Mouse (Mus musculus) spleen, adult 2 months (tissue): ENCODE measurements around the gene Bptf. TPM values are rescaled to one million over a fixed set of nuclear protein-coding genes. Genes with fewer than 3 reads are reported as not detected.

Experiments
- DNase-seq, 2 experiments: peaks; one replicate each; pipeline versions ENCODE4 v3.0.0 to v3.0.0-alpha.2; 2012 to 2021; ENCODE audit warnings: low spot score in 2 of 2, low read depth in 1 of 2
- H3K27ac ChIP-seq: fragments of 200-500 bp; 2 replicates; pipeline ENCODE4 v1.5.1; 2012; ENCODE audit warnings: low read length, inconsistent platforms; ENCODE audit not compliant: insufficient read depth
- H3K27me3 ChIP-seq: fragments of 200-500 bp; 2 replicates; pipeline ENCODE4 v1.6.1; 2012; ENCODE audit warnings: mild to moderate bottlenecking, moderate library complexity, low read length, inconsistent platforms; ENCODE audit not compliant: control insufficient read depth, insufficient read depth
- H3K36me3 ChIP-seq: fragments of 200-500 bp; 2 replicates; pipeline ENCODE4 v1.6.1; 2012; ENCODE audit warnings: mild to moderate bottlenecking, low read length, inconsistent platforms; ENCODE audit not compliant: control insufficient read depth, insufficient read depth
- H3K4me1 ChIP-seq: fragments of 200-500 bp; 2 replicates; pipeline ENCODE4 v1.6.1; 2011; ENCODE audit warnings: inconsistent platforms; ENCODE audit not compliant: control insufficient read depth, insufficient read depth, insufficient read length
- H3K4me3 ChIP-seq: fragments of 200-500 bp; 2 replicates; pipeline ENCODE4 v1.5.1; 2011; ENCODE audit warnings: mild to moderate bottlenecking, inconsistent platforms; ENCODE audit not compliant: insufficient read depth, insufficient read length; ENCODE audit errors: extremely low read depth
- CTCF ChIP-seq: fragments of 200-500 bp; IDR thresholded peaks from 2 replicates; pipeline ENCODE4 v1.5.1; 2011; ENCODE audit warnings: mild to moderate bottlenecking, inconsistent platforms; ENCODE audit not compliant: insufficient read depth, insufficient read length, insufficient replicate concordance; ENCODE audit errors: extremely low read depth
- POLR2A ChIP-seq: fragments of 200-500 bp; IDR thresholded peaks from 2 replicates; pipeline ENCODE4 v1.6.1; 2011; ENCODE audit warnings: low read depth, low read length, inconsistent platforms
- WGBS: fragments of 180-500 bp; shearing (Covaris S2); methylation state at CpG from one replicate; pipeline ENCODE4 v1.1.7; 2018; 5-methylcytosine and 5-hydroxymethylcytosine counted together
- polyA plus RNA-seq: library from polyadenylated mRNA; depleted of rRNA; stranded (reverse); fragments of >200 nt; gene quantifications from 2 replicates; pipeline ENCODE4 v1.2.3, GENCODE M21; 2012

The Bptf gene
- polyA plus RNA-seq, 1 experiment: 27.3 TPM

DNA sequence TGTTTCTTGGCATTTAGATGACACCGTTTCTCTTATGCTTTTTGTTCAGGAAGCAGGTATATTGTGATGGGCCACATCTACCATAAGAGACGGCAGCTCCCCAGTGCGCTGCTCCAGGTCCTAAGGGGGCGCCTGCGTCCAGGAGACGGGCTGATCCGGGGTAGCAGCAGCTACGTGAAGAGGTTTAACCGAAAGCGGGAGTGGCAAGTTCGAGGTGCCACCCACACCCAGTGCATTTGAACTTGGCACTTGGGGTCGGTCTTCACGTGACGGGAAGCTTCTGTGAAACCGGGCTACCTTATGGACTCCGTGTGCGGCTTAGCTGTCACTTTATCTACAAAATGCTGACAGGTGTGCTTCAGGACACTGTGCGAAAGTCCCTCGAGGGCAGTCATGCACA lies 102.4 kb downstream of the Bptf start:
- no peak overlapping the region for H3K4me3 ChIP-seq
- H3K27ac ChIP-seq: no peak overlapping the region
- 0 out of 2 replicates have a peak, but pooled peaks cover 4% of the 10 kb centered on the region for H3K27me3 ChIP-seq
- peaks cover 7% of the 10 kb centered on the region for H3K4me1 ChIP-seq
- 59% methylated on average over 19 of the region's 19 CpGs for WGBS
- TF ChIP-seq CTCF (no peak), POLR2A (no peak)
- DNase-seq: no peak
- no peaks in the 10 kb centered on the region for H3K36me3 ChIP-seq

DNA sequence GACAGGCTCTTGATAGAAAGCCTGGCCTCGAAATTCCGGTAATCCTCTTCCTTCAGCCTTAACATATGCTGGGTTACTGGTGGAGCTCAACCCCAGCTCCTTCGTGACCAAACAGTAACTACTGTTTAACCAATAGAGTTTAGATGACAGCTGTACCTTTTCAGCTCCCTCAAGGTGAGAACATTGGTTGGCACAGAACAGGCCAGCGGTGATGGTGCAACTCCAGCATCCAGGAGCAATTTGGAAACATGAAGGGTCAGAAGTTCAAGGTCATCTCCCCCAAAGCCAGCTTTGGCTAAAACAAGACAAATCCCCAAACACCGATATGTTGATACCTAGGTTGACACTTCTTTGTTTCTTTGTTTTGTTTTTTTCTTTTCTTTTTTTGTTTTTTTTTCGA lies 103.2 kb downstream of the Bptf start:
- 81% methylated on average over 6 of the region's 6 CpGs for WGBS
- H3K27me3 ChIP-seq: 0 out of 2 replicates have a peak, but pooled peaks cover 4% of the 10 kb centered on the region
- no peak for TF ChIP-seq CTCF
- no peak for TF ChIP-seq POLR2A
- peaks cover 7% of the 10 kb centered on the region for H3K4me1 ChIP-seq
- no peak overlapping the region for H3K27ac ChIP-seq
- no peaks in the 10 kb centered on the region for H3K36me3 ChIP-seq
- H3K4me3 ChIP-seq: peak overlapping the region; percentile 58; the same call in 1 of the 2 replicates
- no peak for DNase-seq

DNA sequence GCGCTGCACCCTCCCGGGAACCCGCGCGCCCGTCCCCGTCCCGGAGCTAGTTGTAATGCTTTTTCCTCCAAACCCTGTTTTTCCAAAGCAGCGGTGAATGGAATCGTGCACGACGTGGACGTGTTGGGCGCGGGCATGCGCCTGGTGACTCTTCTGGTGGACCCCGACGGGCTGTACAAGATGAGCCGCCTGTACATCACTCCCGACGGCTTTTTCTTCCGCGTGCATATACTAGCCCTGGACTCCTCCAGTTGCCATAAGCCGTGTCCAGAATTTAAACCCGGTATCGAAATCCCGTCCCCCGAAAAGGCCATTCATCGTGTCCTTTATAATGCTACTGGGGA lies 103.7 kb downstream of the Bptf start:
- Histone ChIP-seq H3K4me3 (peak overlapping the region; percentile 58), H3K36me3 (no peaks in the 10 kb centered on the region), H3K27me3 (0 out of 2 replicates have a peak, but pooled peaks cover 4% of the 10 kb centered on the region), H3K27ac (peak overlapping the region; percentile 38), H3K4me1 (peaks cover 7% of the 10 kb centered on the region)
- 5% methylated on average over 29 of the region's 29 CpGs for WGBS
- no peak for DNase-seq
- TF ChIP-seq CTCF: no peak
- no peak for TF ChIP-seq POLR2A

DNA sequence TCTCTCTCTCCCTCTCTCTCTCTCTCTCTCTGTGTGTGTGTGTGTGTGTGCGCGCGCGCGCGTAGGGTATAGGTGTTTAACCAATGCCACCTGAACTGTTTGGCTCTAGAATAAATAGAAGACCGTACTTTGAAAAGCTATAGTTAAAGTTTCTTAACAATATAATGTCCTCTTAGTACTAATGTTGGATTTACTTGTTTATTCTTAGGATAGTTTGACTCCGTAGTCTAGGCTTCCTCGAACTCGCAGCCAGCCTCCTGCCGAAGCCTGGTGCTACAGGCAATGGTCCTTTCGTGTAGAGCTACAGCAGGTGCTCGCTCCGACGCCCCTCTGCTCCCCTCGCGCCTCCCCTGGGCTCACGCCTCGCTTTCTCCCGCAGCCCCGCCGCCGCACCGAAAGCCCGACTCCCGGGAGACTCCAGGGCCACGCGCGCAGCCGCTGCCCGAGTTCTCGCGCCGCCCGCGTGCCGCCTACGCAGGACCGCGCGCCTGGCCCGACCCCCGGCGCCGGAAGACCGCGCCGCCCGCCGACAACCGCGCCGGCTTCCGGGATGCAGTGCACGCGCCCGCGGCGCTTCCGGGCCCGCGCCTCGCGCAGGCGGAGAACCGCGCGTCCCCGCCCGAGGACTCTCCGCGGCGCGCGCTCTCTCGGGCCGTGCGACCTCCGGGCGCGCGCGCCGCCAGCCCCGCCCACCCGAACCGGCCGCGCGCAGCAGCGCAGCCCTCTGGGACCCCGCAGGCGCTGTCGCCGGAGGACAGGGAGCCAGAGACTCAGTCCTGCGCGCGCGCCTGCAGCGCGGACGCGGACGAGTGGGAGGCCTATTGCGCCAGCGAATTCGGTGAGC lies 104.3 kb downstream of the Bptf start:
- peak; percentile 72 to 86 for DNase-seq
- no peaks in the 10 kb centered on the region for H3K36me3 ChIP-seq
- H3K27ac ChIP-seq: peak overlapping the region; percentile 63
- WGBS: 1% methylated on average over 104 of the region's 107 CpGs
- H3K4me3 ChIP-seq: peak overlapping the region; percentile 58
- H3K4me1 ChIP-seq: peaks cover 7% of the 10 kb centered on the region
- 0 out of 2 replicates have a peak, but pooled peaks cover 4% of the 10 kb centered on the region for H3K27me3 ChIP-seq
- TF ChIP-seq CTCF (no peak), POLR2A (peak; percentile 6; the same call in 1 of the 2 replicates)

DNA sequence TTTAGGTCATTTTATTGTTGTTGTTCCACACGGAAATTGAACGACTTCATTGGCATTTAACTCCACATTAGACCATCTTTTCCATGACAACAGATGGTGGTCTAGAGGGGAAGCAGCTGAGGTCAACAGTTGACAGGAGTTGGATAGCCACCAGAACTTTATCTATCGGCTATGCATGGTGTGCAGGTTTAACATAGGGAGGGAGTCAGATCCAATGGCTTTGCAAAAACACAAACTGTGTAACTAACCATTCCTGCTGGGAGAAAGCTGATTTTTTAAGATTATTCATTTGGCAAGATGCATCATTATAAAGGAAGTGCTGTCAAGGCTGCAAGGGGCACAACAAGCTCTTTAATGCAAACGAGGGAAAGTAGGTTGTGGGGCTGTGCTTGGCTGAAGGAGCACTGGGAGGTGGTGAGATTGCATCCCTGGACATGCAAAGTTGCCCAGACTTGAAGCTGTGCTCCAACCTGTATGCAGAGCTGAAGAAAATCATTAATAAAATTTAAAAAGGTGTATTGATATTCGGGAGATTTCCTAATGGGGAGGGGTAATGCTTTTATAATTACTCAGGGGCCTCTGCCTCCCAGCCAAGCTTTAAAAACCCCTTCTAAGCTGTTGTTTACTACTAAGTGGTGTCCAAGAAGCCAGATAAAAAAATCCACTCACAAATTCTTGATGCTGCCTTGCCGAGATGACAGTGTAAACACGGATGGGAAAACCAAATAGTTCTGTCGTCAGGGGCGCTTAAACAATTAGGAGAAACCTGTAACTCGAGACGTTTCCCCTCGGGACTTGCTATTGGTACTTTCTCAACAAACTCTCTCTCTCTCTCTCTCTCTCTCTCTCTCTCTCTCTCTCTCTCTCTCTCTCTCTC lies 105.1 kb downstream of the Bptf start:
- DNase-seq: no peak
- 8% methylated on average over 12 of the region's 12 CpGs for WGBS
- TF ChIP-seq CTCF: no peak
- no peak for TF ChIP-seq POLR2A

DNA sequence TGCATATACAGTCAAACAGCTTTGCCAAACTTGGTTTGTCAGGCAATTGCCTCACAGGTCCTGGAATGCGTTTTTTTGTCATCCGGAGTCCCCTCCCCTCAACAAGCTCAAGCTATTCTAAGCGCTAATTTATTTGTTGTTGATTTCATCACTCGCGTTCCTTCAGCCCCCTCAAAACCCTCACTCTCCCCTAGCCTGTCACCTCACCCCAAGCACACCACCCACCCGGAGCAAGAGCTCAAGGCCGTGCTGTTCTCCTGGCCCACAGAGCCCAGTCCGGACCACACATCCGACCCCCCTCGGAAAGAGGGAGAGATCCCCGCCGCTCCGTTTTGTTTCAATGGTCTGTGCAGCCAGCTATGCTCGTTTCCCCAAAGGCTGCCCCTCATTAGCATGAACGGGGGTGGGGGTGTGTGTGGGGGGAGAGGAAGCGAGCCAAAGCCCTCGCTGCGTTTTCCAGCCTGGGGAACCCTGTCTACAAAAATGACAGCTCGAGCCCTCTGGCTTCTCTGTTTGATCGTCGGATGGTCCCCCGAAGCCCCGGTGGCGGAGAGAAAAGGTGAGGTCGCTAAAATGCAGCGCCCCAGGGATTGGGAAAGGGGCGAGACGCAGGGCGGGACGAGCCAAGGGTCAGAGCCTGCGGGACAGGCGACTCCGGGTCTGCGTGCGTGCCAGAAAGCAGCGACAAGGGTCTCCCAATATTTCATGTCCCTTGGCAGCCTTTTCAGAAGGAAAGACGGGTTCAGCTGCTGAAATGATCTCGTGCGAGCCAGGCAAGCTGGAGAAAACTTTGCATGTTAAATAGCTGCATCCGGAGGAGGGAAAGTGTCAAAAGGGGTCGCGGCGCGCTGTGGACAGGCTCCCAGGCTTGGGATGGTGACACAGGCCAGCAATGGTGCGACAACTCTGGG lies 106.3 kb downstream of the Bptf start, which contains the start of gene 1810010H24Rik:
TSS of gene 1810010H24Rik (plus strand) at position 271 of the 911 bp plus-strand sequence.
- DNase-seq: peak in 1 of 2 experiments; percentile 29
- H3K4me3 ChIP-seq: peak within 1 kb of the TSS; percentile 55
- 0 out of 2 replicates have a peak, but pooled peaks cover 4% of the 10 kb centered on the region for H3K27me3 ChIP-seq
- H3K27ac ChIP-seq: peak within 1 kb of the TSS; percentile 26; the same call in 1 of the 2 replicates
- H3K4me1 ChIP-seq: peaks cover 7% of the 10 kb centered on the region
- under 1% methylated on average over 45 of the region's 45 CpGs for WGBS
- no peaks in the 10 kb centered on the region for H3K36me3 ChIP-seq
- TF ChIP-seq POLR2A: no peak
- TF ChIP-seq CTCF: no peak

More for the DNA sequence above, 105.1 kb downstream of the Bptf start:
- H3K4me3 ChIP-seq: peak overlapping the region; percentile 58
- H3K4me1 ChIP-seq: peaks cover 7% of the 10 kb centered on the region
- 0 out of 2 replicates have a peak, but pooled peaks cover 4% of the 10 kb centered on the region for H3K27me3 ChIP-seq
- no peak overlapping the region for H3K27ac ChIP-seq
- H3K36me3 ChIP-seq: no peaks in the 10 kb centered on the region
